Mouse (Mus musculus) CH12.LX (cell line): Measurements from ENCODE around the gene Cebpb.

Experiments used
- CHD2 ChIP-seq: IDR thresholded peaks from 2 replicates; pipeline ENCODE4 v1.6.1; 2011; ENCODE audit warnings: low read length, improper control_type of control experiment
- CTCF ChIP-seq, 2 experiments: IDR thresholded peaks in 1 of 2; conservative IDR thresholded peaks in 1 of 2; 2 replicates each; pipeline ENCODE4 v1.5.1; 2011 to 2012; ENCODE audit warnings: low read depth in 2 of 2, low read length in 2 of 2, improper control_type of control experiment in 1 of 2, inconsistent platforms in 1 of 2, mild to moderate bottlenecking in 1 of 2, moderate library complexity in 1 of 2
- ETS1 ChIP-seq: conservative IDR thresholded peaks from 2 replicates; pipeline ENCODE4 v1.6.1; 2012; ENCODE audit warnings: low read depth, mild to moderate bottlenecking, inconsistent platforms, low read length, improper control_type of control experiment, moderate library complexity
- POLR2A ChIP-seq: IDR thresholded peaks from 2 replicates; pipeline ENCODE4 v1.6.1; 2011; ENCODE audit warnings: low read depth, mild to moderate bottlenecking, improper control_type of control experiment, low read length
- SMC3 ChIP-seq: IDR thresholded peaks from 2 replicates; pipeline ENCODE4 v1.6.1; 2011; ENCODE audit warnings: low read depth, low read length, improper control_type of control experiment

DNA sequence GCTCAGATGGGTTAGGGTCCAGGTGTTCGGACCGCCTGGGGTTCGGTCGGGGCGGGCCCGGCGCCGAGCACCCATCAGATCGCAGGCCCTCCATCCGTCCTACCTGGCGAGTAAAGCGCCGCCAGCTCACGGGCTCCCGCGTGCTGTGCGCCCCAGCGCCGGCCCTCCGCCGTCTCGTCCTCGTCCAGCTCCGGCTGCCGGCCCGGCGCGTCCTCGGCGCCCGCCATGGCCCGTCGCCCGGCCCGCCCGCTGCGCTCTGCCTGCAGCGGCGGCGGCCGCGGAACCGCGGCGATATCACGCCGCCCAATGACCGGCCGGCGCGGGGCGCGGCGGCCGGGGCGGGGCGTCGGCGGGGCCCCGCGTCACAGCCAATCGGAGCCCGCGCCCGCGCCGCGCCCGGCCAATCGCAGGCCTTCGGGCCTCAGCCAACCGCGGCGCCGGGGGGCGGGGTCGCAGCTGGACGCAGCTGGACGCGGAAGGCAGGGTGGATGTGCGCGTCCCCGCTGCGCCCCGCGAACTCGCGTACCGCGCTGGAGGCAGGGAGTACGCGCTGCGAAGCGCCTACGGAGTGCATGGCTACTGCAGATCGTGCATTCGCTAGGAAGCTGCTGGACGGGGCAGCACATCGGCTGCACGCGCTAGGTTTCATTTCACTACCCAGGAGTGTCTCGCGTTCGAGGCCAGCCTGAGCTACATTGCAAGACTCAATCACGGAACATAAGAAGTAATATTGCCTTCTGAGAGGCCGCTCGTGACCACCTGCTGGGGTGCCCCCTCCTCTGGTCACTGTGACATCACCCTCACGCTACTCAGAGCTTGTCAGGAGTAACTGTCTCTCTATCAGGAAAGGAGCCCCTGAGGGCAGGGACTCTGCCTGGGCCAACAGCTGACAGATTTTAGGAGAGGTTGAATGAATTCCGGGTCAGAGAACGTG is 27.2 kb upstream of the Cebpb start, which contains the start of gene Gm20431:
- TF ChIP-seq CTCF (conservative IDR thresholded peaks at IDR 0.05 in 1 of 2, IDR thresholded peaks at IDR 0.05 in 1 of 2; ENCODE audit: low read depth in 2 of 2, low read length in 2 of 2) = no peak
- TF ChIP-seq POLR2A = peak; percentile 80
- TF ChIP-seq SMC3 = no peak
- no peak for TF ChIP-seq ETS1
- TF ChIP-seq CHD2 = no peak
